In the genomic region with DNA sequence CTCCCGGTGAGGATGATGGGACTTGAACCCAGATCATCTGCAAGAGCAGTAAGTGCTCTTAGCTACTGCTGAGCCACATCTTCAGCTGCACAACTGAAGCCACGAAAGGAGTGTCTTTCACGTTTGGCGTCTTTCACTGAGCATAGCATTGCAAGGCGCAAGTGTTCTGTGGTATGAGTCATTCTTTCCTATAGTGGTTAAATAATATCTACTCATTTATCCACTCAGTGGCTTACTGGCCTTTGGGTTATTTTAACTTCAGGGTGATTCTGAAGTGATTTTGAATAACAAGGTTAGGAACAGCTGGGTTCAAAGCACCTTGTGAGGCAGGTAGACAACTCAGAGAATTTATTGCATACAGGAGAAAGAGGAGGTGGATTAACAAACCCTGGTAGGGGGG, we compare ENCODE assay signal across 24 mouse cellular contexts. TPM values are rescaled to one million over a fixed set of nuclear protein-coding genes. Genes with fewer than 3 reads are reported as not detected.
DNase-seq lines count a peak whose midpoint lies in the region; ATAC-seq and TF ChIP-seq lines count a peak whose summit lies in the region.
"Had no signal": no experiment of that assay in that cellular context is flagged by ENCODE, and none has a peak within 500 bp of the region (broad histone marks: within the 10 kb centered on the region; RNA-seq: fewer than 3 reads in every experiment).

No protein-coding gene starts in this region.

- no peaks in the 10 kb centered on the region for H3K79me2 ChIP-seq in myocyte (ENCODE audit: control insufficient read depth, insufficient read depth)

- TF ChIP-seq POLR2A in myocyte (IDR thresholded peaks at IDR 0.05; ENCODE audit: insufficient read length, low read depth): no peak

- H3K4me3 ChIP-seq in myocyte: no peak overlapping the region
- H3K4me3 ChIP-seq: embryonic facial prominence, embryonic 12.5 days; embryonic facial prominence, embryonic 15.5 days; hindbrain, embryonic 12.5 days; hindbrain, embryonic 15.5 days had no signal

- H3K4me2 ChIP-seq in myocyte (ENCODE audit: low read depth): no peak overlapping the region
- H3K4me2 ChIP-seq: embryonic facial prominence, embryonic 12.5 days; embryonic facial prominence, embryonic 15.5 days; heart, embryonic 11.5 days; hindbrain, embryonic 12.5 days; hindbrain, embryonic 15.5 days had no signal

- H3K36me3 ChIP-seq in myocyte (ENCODE audit: control insufficient read depth, insufficient read depth): no peaks in the 10 kb centered on the region
- H3K36me3 ChIP-seq: embryonic facial prominence, embryonic 12.5 days; embryonic facial prominence, embryonic 15.5 days; hindbrain, embryonic 12.5 days; hindbrain, embryonic 15.5 days had no signal

- intact Hi-C loops in left cerebral cortex, postnatal 10 days (cut with DNase I): loop anchor here (5.0 kb wide), 1 partner anchor 46 kb away; no protein-coding TSS in a partner anchor

- no peak overlapping the region for H3ac ChIP-seq in myocyte (ENCODE audit: control insufficient read depth, insufficient read length)

- DNase-seq in 3T3-L1 (ENCODE audit: low read depth, low spot score): peak; percentile 23
- peak; percentile 37 for DNase-seq in CD4-positive, CD25-positive, alpha-beta regulatory T cell, adult 2 months (ENCODE audit: low read depth, low spot score)
- no peak for DNase-seq in left cerebral cortex, postnatal 10 days (ENCODE audit: extremely low spot score in 1 of 2, low spot score in 2 of 2)
- DNase-seq in adrenal gland, adult 18-20 months (ENCODE audit: low spot score in 2 of 2): no peak
- DNase-seq in frontal cortex, postnatal 36 days (ENCODE audit: low spot score in 2 of 2): no peak
- DNase-seq: adrenal gland, adult 2 months; adrenal gland, postnatal 14 days; cerebellum, adult 11 months; cerebellum, adult 2 months; cerebellum, adult 9-11 months; cerebellum, postnatal 25 days; forebrain, postnatal 0 days; gastrocnemius, postnatal 10 days; gastrocnemius, postnatal 36 days; heart, adult 11 months had no signal

- ATAC-seq in activated CD4-positive, CD25-positive, alpha-beta regulatory T cell, adult 4 months: peak; percentile 81
- ATAC-seq: forebrain, embryonic 14.5 days; forebrain, postnatal 0 days; intestine, embryonic 16.5 days had no signal

- H3K27me3 ChIP-seq in myocyte (ENCODE audit: control insufficient read depth, insufficient read depth, insufficient read length): no peaks in the 10 kb centered on the region
- H3K27me3 ChIP-seq: embryonic facial prominence, embryonic 12.5 days; embryonic facial prominence, embryonic 15.5 days; hindbrain, embryonic 12.5 days; hindbrain, embryonic 15.5 days had no signal

TF ChIP-seq in myocyte, 11 proteins besides CTCF, POLR2A, EP300 and RAD21:
- TF ChIP-seq REST (IDR thresholded peaks at IDR 0.05; ENCODE audit: insufficient read depth, insufficient read length) (no peak), E2F4 (IDR thresholded peaks at IDR 0.05; ENCODE audit: insufficient read depth) (no peak), SRF (IDR thresholded peaks at IDR 0.05; ENCODE audit: control insufficient read depth, insufficient read length, low read depth) (no peak), MYOG (IDR thresholded peaks at IDR 0.05; ENCODE audit: control insufficient read depth in 1 of 3, insufficient read depth in 1 of 3, insufficient read length in 2 of 3, low read depth in 2 of 3) (peak in 1 of 3 experiments; percentile 58), MAX (IDR thresholded peaks at IDR 0.05; ENCODE audit: low read depth) (no peak), USF1 (IDR thresholded peaks at IDR 0.05; ENCODE audit: low read depth) (no peak), TCF12 (IDR thresholded peaks at IDR 0.05; ENCODE audit: insufficient read depth, poor library complexity, severe bottlenecking) (no peak), CEBPB (IDR thresholded peaks at IDR 0.05; ENCODE audit: insufficient read depth, poor library complexity, severe bottlenecking) (no peak), TCF3 (IDR thresholded peaks at IDR 0.05; ENCODE audit: insufficient read length, low read depth) (no peak), MYOD1 (IDR thresholded peaks at IDR 0.05; ENCODE audit: control insufficient read depth in 1 of 3, insufficient read length in 2 of 3, low read depth in 2 of 3) (peak in 2 of 3 experiments; percentile 13 to 35), POLR2AphosphoS2 (IDR thresholded peaks at IDR 0.05; ENCODE audit: insufficient read length, low read depth) (no peak)

RNA-seq across cellular contexts. Expression of gene Ccdc6, which starts 8.1 kb away (rescaled TPM):
- polyA plus RNA-seq in activated CD4-positive, CD25-positive, alpha-beta regulatory T cell, adult 4 months (2017; shearing (Covaris generic)): 10 to 100 TPM; 26.0 to 27.6 TPM
- 15.5 TPM for polyA plus RNA-seq in myocyte (2012; fragmentation: generic; extraction: Trizol)
- 10 to 100 TPM; 56.2 to 62.9 TPM for total RNA-seq in left cerebral cortex, postnatal 10 days (2021)
- 10 to 100 TPM; 84.9 to 85.0 TPM for total RNA-seq in adrenal gland, adult 18-20 months (2021)

Comparison
In these comparisons a context has a peak if more than half of its experiments do, and no peak if none do; other contexts are left out.
1. DNase-seq: peak in 3T3-L1 (single experiment) and CD4-positive, CD25-positive, alpha-beta regulatory T cell, adult 2 months (single experiment); none in left cerebral cortex, postnatal 10 days (0 of 2), adrenal gland, adult 18-20 months (0 of 2) and frontal cortex, postnatal 36 days (0 of 2).